Mouse (Mus musculus): Measurements from ENCODE around the gene Eda. TPM values are rescaled to one million over a fixed set of nuclear protein-coding genes. Genes with fewer than 3 reads are reported as not detected.
"Not testable (repeated sequence)": the region's sequence is repeated elsewhere in the genome, so short reads cannot be mapped to it uniquely, and the experiment has no call there.

Gene Eda
- total RNA-seq, 2 experiments from 2014 or later: 6.7 to 6.8 TPM

DNA sequence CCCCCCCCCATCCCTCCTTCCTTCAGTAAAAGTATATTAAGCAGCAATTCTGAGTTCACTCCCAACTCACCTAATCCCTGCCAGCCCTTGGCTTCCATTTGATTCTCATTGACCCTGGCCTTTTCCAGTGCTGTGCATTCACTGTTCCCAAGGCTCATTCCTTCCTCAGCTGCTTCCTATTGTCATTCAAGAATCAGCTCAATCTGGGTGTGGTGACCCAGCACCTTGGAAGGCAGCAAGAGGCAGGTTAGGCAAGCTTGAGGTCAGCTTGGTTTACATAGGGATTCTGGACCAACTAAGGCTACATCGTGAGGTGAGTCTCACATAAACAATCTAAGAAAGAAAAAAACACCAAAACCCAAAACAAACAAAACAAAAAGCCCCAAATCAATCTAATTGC lies 433.8 kb downstream of the Eda start:
- no peak for DNase-seq

DNA sequence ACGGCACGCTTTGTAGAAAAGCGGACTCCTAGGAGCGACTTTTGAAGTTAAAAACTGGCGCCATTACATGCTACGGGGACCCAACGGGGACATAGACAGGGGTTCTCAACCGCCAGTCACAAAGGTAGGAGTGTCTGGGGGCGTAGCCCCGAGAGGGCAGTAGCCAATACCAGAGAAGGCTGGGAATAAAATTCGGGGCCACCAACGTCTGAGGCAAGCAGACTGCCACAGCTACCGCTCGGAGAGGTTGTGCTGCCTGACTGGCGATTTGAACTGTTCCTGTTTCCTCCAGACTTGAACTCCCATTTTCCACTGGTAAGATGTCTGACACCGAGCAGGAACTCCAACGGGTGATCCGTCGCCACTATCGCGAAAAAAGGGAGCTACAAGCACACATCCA lies 453.3 kb downstream of the Eda start, which contains the start of gene Otud6a:
Gene Otud6a (plus strand): TSS at position 321 of the 400 bp plus-strand sequence.
- DNase-seq: no peak

DNA sequence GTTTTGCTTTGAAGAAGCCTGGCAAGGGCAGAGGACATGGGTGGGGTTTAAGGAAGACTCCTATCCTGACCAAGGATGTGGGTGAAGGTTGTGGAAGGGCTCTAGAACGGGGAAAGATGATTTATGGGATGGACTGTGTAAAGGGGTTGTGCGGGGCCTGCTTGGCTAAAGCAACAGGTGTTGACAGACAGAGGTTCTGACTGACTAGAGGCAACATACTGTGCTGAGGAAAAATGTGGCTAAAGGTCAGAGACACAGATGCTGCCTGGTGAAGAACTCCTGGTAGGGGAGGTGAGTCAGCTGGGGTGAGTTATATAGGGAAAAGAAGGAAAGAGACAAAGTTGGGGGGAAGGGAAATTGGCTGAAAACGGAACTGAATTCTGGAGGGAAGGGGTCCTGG lies 456.9 kb downstream of the Eda start:
- no peak for DNase-seq

DNA sequence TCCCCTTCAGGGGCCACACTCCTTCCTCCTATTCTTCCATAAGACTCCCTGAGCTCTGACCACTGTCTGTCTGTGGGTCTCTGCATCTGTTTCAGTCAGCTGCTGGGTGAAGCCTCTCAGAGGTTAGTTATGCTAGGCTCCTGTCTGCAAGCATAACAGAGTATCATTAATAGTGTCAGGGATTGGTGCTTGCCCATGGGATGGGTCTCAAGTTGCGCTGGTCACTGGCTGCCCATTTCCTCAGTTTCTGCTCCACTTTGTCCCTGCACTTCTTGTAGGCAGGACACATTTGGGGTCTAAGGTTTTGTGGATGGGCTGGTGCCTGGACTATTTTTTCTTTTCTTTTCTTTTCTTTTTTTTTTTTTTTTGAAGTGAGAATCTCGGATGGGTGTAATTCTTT lies 467.2 kb downstream of the Eda start, which contains the start of gene Awat2:
Gene Awat2 (minus strand): TSS at position 101 of the 400 bp plus-strand sequence.
- not testable (repeated sequence) for DNase-seq

DNA sequence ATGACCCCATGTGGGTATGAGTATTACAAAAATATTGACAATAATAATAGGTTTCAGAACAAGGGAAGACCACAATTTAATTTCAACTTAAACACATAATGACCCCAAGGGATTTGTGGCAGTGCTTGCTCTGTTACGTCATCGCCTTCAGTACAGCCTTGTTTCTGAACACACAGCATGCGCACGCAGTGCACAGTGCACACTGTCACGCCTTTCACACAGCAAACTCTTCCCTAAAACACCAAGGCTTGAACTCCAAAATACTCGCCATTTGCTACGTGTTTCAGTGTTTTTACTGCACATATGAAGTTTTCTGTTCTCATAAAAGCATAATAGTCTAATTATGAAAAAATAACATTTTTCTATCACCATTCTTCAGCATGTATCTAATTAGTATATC lies 468.1 kb downstream of the Eda start:
- DNase-seq: no peak

Small RNAs within 50 kb of the gene (microRNA-seq; reads per million reads assigned to microRNA genes)
- 2,037 to 2,702 reads per million in 2 experiments for gene Mir676

Other genes with a start within 250 kb of the Eda start
- gene Tmem28, start 154.6 kb upstream of the Eda start, total RNA-seq (2021): not detected

Data from heart, postnatal 4 days (tissue).